Mouse (Mus musculus): ENCODE measurements at regions not wholly inside any gene's neighbourhood (a gene's known extent, or its start where the extent isn't known, plus 50 kb on each side); places are given as distances from the start of the nearest gene placed in this dataset.

DNA sequence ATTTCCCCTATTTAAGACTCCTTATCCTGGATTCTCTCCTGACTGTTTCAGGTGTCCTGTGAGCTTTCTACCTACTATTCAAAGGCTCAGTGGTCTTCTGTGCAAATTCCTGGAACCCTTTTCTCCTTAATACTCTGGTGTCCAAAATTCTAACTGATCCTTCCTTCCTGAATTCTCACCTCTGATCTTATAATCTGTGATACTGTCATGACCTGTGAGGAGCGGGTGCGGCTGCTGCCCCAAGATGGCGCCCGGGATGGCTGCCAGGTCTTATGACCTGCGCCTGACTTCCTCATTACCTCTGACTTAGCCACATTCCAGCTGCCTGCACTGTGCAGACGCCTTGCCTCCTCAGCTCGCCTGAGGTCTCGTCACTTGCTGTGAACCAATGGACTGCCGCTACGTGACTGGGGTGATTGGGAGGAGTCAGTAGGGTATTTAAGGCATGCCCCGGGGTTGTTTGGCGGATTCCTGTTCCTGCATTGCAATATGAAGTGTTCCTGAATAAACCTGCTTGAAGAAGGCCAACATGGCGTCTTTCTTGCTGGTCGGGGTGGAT is 131.2 kb downstream of the Ptbp2 start:
- peak; percentile 53 for DNase-seq (ENCODE audit: low read depth, low spot score)

DNA sequence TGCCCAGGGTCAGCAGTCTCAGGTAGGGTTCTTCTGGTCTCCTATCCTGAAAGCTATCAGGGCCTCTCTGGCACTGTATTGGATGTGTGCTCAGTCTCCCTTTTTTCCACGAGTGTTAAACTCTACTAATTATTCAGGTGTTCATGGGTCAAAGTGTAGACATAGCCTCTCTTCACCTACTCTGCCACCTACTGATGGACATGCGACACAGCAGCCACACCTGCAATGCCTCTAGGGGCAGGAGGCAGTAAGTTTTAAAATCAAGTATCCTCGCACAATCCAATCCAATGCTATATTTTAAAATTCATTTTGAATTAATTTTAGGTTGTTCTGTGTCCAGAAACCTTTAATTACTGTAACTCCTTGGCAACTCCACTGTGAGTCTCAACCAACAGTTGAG is 145.6 kb downstream of the Ptbp2 start:
- peak; percentile 5 for DNase-seq (ENCODE audit: low read depth, low spot score)

DNA sequence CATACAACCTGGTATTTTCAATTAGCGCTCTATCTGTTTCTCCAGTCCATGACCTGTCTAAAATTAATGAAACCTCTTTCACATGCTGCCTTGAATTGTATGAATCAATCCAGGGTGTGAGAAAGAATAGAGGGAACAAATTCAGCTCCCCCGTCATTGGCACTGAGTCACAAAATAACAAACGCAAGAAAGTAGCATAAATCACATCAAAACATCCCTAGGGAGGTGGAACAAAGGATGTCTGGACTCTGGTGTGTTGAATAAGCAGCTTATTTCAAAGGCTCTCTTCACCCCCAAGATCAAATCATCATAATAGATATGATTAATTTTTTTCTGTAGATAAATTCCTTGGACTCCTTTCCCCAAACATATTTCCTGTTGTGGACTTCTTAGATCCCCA is 148.6 kb downstream of the Ptbp2 start:
- no peak for DNase-seq (ENCODE audit: low read depth, low spot score)

DNA sequence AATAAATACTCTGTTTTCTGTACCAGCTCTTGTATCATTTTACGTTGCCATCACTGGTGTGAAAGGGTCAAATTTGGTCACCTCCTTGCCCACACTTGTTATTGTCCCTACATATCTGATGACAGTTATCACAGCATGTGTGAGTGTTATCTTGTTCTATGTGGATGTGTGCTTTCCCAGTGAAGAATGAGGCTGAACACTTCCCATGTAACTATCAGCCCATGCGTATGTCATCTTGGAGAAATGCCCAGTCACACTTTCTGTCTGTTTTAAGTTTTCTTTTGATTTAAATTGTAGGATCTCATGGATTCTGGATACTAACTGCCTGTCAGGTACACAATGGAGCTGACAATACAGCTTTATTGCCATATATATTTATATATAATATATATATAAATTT is 150.8 kb downstream of the Ptbp2 start:
- no peak for DNase-seq (ENCODE audit: low read depth, low spot score)

DNA sequence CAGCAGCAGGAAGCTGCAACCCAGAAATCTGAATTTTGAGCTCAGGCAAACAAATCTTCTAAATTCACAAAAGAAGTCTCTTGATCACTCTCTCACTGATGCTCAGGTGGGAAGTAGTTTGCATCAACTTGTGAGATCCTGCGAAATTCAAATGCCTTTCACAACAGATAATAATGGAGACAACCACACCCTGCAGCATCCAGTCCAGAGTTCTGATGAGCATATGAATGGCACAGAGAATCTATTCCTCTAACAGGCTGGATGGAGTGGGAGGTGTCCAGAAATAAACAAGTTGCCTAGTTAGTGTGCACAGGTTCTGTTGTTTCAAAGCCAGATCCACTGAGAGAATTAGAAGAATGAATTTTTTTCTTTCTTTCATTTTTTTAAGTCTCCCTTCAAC is 178.2 kb downstream of the Ptbp2 start:
- DNase-seq (ENCODE audit: low read depth, low spot score), result peak; percentile 43

DNA sequence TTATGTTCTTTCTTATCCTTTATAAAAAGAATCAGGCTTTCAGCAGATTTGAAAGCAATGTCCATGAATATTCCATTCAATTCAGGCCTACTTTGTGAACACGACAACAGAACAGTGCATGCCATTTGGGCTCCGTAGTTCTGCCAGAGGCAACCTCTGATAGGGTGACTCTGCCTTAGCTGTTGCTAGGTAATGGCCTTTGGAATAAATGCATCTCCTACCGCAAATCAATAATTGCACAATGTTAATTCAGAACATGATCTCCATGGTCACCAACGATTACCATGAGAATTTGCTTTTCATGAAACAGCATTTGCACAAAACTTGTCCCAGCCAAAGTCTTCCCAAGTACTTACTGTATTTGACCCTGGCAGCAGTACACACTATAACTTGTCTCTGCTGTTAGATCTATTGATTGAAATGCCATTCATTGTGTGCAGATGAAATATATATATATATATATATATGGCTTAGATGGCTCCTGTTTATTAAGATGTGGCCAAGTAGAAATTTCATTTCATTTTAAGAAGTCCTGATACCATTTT is 195.3 kb downstream of the Ptbp2 start:
- no peak for DNase-seq (ENCODE audit: low read depth, low spot score)

DNA sequence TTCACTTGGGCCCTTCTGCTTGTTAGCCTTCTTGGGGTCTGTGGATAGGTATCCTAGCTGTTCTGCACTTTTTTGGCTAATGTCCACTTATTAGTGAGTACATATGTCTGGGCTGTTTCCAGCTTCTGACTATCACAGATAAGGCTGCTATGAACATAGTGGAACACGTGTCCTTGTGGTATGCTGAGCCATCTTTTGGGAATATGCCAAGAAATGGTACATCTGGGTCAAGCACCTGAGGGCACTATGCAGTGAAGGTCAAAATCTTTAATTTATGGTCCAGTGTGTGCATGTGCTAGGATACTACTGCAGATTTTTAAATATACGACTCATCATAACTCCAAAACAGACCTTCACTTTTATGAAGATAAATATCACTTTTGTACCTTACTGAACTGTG is 196.3 kb downstream of the Ptbp2 start:
- DNase-seq (ENCODE audit: low read depth, low spot score), result no peak

DNA sequence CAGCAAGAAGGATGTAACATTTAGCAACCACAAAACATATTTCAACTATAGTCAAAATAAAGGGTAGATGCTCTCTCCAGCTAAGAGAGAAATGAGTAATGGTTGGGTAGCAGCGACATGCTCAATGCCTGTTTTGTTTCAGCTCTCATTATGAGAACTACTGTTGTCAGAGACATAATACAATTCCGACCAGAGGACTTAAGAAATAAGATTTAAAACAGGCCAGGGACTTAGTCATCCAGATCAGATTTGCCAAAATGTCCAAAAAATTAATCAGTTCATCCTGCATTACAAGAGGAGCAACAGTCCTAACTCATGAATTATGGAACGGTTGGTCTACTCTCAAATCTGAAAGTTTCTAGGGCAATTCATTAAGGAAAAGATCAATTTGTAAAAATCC is 208.8 kb downstream of the Ptbp2 start:
- no peak for DNase-seq (ENCODE audit: low read depth, low spot score)

DNA sequence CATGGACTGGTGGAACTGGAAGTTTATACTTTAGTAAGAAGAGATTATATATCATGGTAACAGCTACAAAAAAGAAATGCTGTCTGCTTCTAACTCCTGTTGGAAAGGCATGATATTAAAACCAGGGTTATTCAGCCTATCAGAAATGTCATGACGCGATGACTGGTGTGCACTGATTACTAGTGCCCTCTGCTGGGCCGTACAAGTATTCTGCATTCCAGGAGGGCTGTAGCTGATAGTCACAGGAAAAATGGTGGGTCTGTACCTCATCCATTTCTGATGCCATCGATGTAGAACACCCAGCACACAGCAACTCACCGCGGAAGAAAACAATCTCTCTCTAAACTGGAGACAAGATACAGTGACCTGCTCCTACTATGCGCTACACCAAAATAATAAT is 246.4 kb downstream of the Ptbp2 start:
- peak; percentile 38 for DNase-seq (ENCODE audit: low read depth, low spot score)

DNA sequence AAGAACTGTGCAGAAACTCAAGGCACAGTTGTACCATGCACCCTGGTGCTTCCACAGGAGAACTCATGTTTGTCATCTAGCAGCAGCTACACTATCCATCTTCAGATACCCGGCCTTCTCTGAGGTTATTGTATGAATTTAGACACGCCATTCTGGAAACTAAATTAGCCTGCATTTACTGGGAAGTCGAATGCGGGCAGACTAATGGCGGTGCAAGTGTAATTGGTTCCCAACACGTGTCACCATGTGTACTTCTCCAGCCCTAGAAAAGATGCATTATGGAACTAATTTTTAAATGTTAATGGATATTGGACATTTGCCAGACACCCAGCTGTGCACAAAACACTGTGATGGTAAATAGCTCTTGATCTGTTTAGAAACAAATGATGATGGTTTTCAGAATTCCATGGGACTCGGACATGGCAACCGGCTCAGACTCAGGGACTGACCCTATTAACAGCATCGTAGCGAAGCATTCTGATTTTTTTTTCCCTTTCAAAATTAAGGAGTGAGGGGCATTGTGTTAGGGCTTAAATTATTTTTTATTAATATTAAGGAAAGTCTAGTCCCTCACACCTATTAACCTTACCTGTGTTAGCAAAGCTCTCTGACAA is 259.6 kb downstream of the Ptbp2 start:
- DNase-seq (ENCODE audit: low read depth, low spot score), result no peak

DNA sequence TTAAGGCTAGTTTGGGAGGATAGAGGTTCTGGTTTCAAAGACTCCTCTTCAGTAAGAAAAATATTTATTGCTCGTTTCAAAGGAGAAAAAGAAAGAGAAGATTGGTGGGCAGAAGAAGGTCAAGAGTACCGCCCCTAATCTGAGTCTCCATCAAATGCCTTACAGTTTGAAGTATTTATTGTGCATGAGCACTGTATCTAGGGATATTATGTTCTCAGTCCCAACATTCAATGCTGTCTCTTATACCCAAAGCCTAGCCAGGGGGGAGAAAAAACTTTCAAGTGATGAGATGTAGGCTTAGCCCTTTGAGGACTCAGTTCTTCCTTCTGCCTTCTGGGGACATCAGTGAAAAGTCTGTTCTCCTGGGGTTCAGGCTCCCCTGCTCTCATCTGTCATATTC is 271.7 kb downstream of the Ptbp2 start:
- no peak for DNase-seq (ENCODE audit: low read depth, low spot score)

DNA sequence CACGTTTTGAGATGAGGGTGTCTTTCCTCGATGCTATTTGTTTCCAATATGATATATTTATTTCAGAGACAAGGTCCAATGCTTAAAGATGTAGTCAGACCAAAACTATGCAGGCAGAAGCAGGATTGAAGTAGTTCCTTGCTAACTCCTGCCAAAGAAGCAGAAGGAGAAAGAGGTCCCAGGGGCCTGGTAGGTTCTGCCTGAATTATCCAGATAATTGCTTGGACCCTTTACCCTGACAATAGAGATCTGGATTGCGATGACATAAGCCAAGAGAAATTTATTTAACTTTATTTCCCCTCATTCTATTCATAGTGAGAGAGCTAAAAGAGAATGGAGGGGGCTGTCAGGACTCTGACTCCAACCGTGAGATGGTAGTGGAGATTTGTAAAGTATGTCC is 275.1 kb downstream of the Ptbp2 start:
- no peak for DNase-seq (ENCODE audit: low read depth, low spot score)

DNA sequence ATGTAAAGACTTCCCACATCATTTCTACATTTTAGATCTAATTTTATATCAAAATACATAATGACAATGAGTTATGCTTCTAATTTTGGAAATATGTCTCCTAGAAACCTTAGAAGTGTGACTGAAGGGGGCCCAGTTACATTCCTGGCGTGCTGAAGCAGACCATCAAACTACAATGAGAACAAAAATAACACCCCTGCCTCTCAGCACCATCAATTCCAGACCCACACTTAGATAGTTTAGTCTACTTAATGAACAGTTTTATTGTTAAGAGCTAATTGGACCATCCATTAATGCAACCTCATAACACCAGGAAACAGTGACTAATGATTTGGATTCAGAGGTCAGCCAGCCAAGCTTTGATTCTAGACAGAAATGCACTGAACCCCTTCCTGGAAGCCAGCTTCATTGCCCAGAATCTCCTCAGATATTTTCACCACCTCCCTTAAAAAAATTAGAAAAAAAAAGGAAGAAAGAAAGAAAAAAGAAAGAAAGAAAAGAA is 280.7 kb downstream of the Ptbp2 start:
- DNase-seq (ENCODE audit: low read depth, low spot score), result no peak

DNA sequence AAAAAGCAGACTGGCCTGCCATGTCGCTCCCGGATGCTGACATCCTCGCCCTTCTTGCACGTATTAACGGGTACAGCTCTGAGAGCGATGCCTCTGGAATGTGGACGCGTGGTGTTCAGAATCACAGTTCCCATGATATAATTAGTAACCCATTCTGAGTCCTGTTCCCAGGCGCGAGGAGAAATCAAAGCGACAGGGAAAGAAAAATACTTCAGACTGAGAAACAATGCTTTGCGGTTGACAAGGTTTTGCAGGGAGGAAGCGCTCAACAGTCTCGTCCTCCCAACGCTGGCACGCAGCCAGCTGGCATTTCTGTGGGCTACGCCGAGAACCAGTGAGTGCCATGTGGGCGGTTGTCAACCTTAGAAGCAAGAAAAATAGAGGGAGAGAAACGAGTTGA is 285.6 kb downstream of the Ptbp2 start:
- no peak for DNase-seq (ENCODE audit: low read depth, low spot score)

DNA sequence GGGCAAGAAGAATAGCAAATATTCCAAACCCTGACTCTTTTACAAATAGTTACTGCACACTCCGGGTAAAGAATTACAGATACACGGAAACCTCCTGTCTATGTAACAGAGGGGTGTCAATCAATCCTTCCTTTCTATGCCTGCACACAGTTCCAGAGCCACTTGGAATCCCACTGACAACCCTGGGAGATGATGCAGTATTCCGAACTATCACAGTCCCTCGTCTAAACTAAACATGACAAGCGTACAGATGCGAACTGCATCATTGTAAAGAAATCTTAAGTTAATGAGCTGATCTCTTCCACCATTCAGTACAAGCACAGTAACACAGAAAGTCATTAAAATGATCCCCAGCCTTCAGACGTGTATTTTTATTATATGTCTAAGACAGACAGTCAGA is 286.4 kb downstream of the Ptbp2 start:
- no peak for DNase-seq (ENCODE audit: low read depth, low spot score)

DNA sequence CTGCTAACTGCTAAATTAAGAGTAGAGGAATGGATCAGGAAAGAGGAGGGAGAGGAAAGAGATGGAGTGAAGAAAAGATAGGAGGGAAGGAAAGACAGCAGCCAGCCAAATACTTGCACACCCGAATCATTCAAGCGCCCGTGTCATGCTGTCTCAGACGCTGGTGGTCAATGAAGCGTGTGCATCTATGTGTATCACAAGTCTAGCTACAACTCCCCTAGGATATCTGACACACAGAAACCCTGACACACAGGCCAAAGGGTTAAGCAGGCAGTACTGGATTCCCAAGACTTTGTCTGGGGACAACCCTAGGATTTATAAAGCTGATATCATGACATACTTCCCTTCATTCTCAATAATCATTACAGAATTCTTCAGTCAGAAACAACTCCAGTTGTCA is 289.7 kb downstream of the Ptbp2 start:
- DNase-seq (ENCODE audit: low read depth, low spot score), result no peak

DNA sequence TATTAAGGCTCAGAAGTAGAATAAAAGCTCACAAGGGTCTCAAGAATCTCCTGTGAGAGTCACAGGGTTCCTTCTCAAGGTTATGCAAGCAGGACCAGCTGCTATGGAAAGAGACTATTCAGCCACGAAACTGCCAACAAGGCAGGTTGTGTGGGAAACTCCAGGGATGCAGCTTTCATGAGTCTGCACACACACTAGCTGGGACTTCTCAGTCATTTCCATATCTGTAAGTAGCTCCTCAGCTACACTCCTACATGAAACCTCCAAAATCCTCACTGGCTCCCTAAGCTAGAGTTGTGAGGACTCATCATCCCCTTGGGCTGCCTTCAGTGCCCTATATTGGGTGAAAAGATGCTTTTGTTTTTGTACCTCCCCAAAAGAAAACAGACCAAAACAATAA is 291.6 kb downstream of the Ptbp2 start:
- DNase-seq (ENCODE audit: low read depth, low spot score), result no peak

DNA sequence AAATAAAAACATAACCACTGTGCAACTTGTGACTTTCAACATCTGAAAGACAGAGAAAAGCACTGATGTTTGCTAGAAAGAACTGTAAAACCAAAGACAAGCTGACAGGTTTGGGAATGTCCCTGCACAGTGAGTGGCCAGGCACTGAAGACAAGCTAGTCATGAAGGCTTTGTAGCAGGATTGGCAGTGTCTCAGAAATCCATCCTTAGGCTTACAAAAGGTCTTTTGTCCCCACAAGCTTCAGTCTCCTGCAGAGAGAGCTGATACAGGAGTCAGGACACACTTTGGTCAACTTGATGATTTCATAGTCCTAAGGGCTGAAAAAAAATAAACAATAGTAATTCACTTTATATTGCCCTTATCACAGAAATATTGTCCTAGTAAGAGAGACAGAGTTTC is 294.9 kb downstream of the Ptbp2 start:
- no peak for DNase-seq (ENCODE audit: low read depth, low spot score)

Data from ZHBTc4 (cell line).